Mouse (Mus musculus) bone marrow macrophage, adult 2 months (primary cell): ENCODE measurements at regions not wholly inside any gene's neighbourhood (a gene's known extent, or its start where the extent isn't known, plus 50 kb on each side); places are given as distances from the start of the nearest gene placed in this dataset.

Source experiments
- H3K27ac ChIP-seq: 2 replicates; pipeline ENCODE4 v1.5.1; 2012; ENCODE audit warnings: low read depth, low read length; ENCODE audit not compliant: insufficient read depth
- H3K4me1 ChIP-seq: 2 replicates; pipeline ENCODE4 v1.6.1; 2012; ENCODE audit warnings: low read length; ENCODE audit not compliant: control insufficient read depth, insufficient read depth
- H3K4me3 ChIP-seq: 2 replicates; pipeline ENCODE4 v1.5.1; 2012; ENCODE audit warnings: mild to moderate bottlenecking, low read length, moderate library complexity; ENCODE audit not compliant: insufficient read depth
- CTCF ChIP-seq: IDR thresholded peaks from 2 replicates; pipeline ENCODE4 v1.5.1; 2012; ENCODE audit warnings: low read depth, mild to moderate bottlenecking, low read length, moderate library complexity
- POLR2A ChIP-seq: IDR thresholded peaks from 2 replicates; pipeline ENCODE4 v1.6.1; 2012; ENCODE audit warnings: mild to moderate bottlenecking, low read depth, low read length, borderline replicate concordance

- no peak overlapping the region for H3K27ac ChIP-seq
- H3K4me3 ChIP-seq, result no peak overlapping the region
- no peaks in the 10 kb centered on the region for H3K4me1 ChIP-seq
- no peak for TF ChIP-seq CTCF
Observed at GRCm38 (mm10) chr8:15734461-15734860, 688.6 kb upstream of the BB014433 start.

GRCm38 (mm10) chr8:15731324-15731723, 685.4 kb upstream of the BB014433 start:
- TF ChIP-seq POLR2A (no peak), CTCF (no peak)
- Histone ChIP-seq H3K4me3 (no peak overlapping the region), H3K4me1 (no peaks in the 10 kb centered on the region), H3K27ac (peak overlapping the region; percentile 70)

DNA sequence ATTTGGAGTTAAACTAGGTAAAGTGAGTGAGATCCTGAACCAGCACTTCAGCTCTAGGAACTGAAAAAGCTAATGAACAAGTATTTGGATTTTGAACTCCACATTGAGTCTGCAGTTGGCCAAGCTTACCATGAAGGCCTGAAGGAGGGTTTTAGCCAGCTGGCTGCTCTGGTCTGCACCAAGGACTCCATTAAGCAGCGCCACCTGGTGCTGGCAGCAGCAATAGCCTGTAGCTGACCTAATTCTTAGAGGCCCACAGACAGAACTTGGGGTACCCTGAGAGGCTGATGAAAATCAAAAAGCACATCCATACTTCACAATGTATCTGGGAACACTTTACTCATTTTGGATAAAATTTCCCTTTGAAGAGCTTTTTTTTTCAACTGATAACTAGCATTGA, 683.2 kb upstream of the BB014433 start:
- H3K27ac ChIP-seq, result no peak overlapping the region
- peak; percentile 27; the same call in 1 of the 2 replicates for TF ChIP-seq CTCF
- TF ChIP-seq POLR2A, result no peak
- H3K4me1 ChIP-seq, result no peaks in the 10 kb centered on the region
- no peak overlapping the region for H3K4me3 ChIP-seq

GRCm38 (mm10) chr8:15726310-15726709, 680.4 kb upstream of the BB014433 start:
- H3K4me3 ChIP-seq, result no peak overlapping the region
- no peak overlapping the region for H3K27ac ChIP-seq
- no peak for TF ChIP-seq CTCF
- TF ChIP-seq POLR2A, result no peak
- no peaks in the 10 kb centered on the region for H3K4me1 ChIP-seq
